Mouse (Mus musculus) liver, postnatal 0 days (tissue): ENCODE data around the gene Glod4. TPM values are rescaled to one million over a fixed set of nuclear protein-coding genes. Genes with fewer than 3 reads are reported as not detected.

Experiments
- ATAC-seq: fragments of 200-750 bp; cut with Nextera tagmentation; 2 replicates; pipeline ENCODE4 v1.8.0; 2017; ENCODE audit warnings: mild to moderate bottlenecking, moderate library complexity
- DNase-seq: peaks from one replicate; pipeline ENCODE4 v3.0.0-alpha.2; 2016
- H3K27ac ChIP-seq: fragments of 300-500 bp; sonication (generic); 2 replicates; pipeline ENCODE4 v1.5.1; 2014; ENCODE audit warnings: antibody characterized with exemption, moderate library complexity, mild to moderate bottlenecking, low read depth
- H3K27me3 ChIP-seq: fragments of 300-500 bp; sonication (generic); 2 replicates; pipeline ENCODE4 v1.6.1; 2014; ENCODE audit warnings: low read length, control low read depth, mixed read lengths; ENCODE audit not compliant: insufficient read depth
- H3K36me3 ChIP-seq: fragments of 300-500 bp; sonication (generic); replicated peaks from 2 replicates; pipeline ENCODE4 v1.6.1; 2014; ENCODE audit warnings: mild to moderate bottlenecking, control low read depth, low read length, moderate library complexity, mixed read lengths; ENCODE audit not compliant: insufficient read depth
- H3K4me1 ChIP-seq: fragments of 300-500 bp; sonication (generic); 2 replicates; pipeline ENCODE4 v1.6.1; 2014; ENCODE audit warnings: antibody characterized with exemption, mild to moderate bottlenecking, control low read depth; ENCODE audit not compliant: insufficient read depth
- H3K4me2 ChIP-seq: fragments of 300-500 bp; sonication (generic); 2 replicates; pipeline ENCODE4 v1.6.1; 2014; ENCODE audit warnings: low read depth, mild to moderate bottlenecking, low read length, moderate library complexity, mixed read lengths
- H3K4me3 ChIP-seq: fragments of 300-500 bp; sonication (generic); 2 replicates; pipeline ENCODE4 v1.5.1; 2014; ENCODE audit warnings: low read depth, low read length
- H3K9ac ChIP-seq: fragments of 300-500 bp; sonication (generic); replicated peaks from 2 replicates; pipeline ENCODE4 v1.6.1; 2014; ENCODE audit warnings: mild to moderate bottlenecking, moderate library complexity
- H3K9me3 ChIP-seq: fragments of 300-500 bp; sonication (generic); 2 replicates; pipeline ENCODE4 v1.6.1; 2016; ENCODE audit warnings: mild to moderate bottlenecking, control low read depth, low read length, mixed read lengths
- CTCF ChIP-seq: sonication (generic); IDR thresholded peaks from 2 replicates; pipeline ENCODE4 v1.5.1; 2016; ENCODE audit warnings: antibody characterized with exemption, low read depth
- EP300 ChIP-seq: IDR thresholded peaks from 2 replicates; pipeline ENCODE4 v1.6.1; 2016; ENCODE audit warnings: antibody characterized with exemption, low read depth, mild to moderate bottlenecking
- WGBS: fragments of 180-500 bp; shearing (Covaris S2); extraction: QIAGEN DNeasy Blood & Tissue Kit; methylation state at CpG from one replicate; pipeline ENCODE4 v1.1.7; 2014; ENCODE audit not compliant: insufficient replicate concordance; 5-methylcytosine and 5-hydroxymethylcytosine counted together
- polyA plus RNA-seq: library from polyadenylated mRNA; unstranded; fragments of >200 nt; fragmentation: Nextera tagmentation; extraction: Ambion mirVana; gene quantifications from 2 replicates; pipeline ENCODE4 v1.2.1, GENCODE M21; 2015

The Glod4 gene
- polyA plus RNA-seq, 1 experiment from 2014 or later = 43.6 TPM

DNA sequence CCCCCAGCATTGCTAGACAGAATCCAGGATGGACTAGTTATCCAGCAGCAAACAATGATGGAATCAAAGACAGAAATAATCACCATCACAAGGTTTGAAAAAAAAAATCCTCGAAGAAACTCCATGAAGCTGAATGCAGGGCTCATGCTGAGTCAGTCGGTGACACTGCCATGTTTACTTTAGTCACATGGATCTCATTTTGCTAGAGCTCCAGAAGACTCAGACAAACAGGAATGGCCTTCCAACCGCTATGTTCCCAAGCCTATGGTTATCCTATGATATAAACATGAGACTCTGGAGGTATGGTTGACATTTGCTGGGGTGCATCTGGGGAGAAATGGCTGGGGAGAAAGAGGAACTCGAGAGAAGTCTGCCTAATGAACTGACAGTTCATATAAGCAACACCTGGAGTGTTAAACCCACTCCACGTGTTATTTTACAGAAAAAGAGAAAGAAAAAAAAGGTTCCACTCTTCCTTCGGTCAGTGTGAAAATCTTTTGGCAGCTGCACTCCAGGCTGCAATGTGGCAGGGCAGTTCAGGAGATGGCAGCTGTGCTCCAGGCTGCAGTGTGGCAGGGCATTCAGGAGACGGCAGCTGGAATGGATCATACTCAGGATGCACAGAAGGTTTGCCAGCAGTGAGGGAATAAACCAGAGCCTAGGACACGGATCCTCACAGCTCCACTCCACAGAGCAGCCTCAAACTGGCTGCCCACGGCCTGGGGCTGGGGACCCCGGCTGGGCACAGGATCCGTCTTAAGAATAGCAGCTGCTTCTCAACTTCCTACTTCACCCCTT lies 169.0 kb downstream of the Glod4 start:
- H3K4me3 ChIP-seq = no peak overlapping the region
- H3K4me1 ChIP-seq = no peaks in the 10 kb centered on the region
- no peak overlapping the region for H3K4me2 ChIP-seq
- H3K27me3 ChIP-seq = no peaks in the 10 kb centered on the region
- no peak for ATAC-seq
- TF ChIP-seq CTCF (no peak), EP300 (no peak)
- no peak for DNase-seq
- no peak overlapping the region for H3K27ac ChIP-seq
- no peak overlapping the region for H3K9ac ChIP-seq
- WGBS = 74% methylated on average over 11 of the region's 11 CpGs
- no peaks in the 10 kb centered on the region for H3K9me3 ChIP-seq
- H3K36me3 ChIP-seq = peaks cover 12% of the 10 kb centered on the region; the same call in 1 of the 2 replicates

Other genes starting within 250 kb of the Glod4 start
- not detected in 2 replicates for gene 1700016K19Rik, start 243.8 kb downstream of the Glod4 start, polyA plus RNA-seq
- gene Rflnb, start 215.9 kb downstream of the Glod4 start, polyA plus RNA-seq = 7.8 and 7.9 TPM in 2 replicates
- gene Vps53, start 64.1 kb downstream of the Glod4 start, polyA plus RNA-seq = 15.4 and 16.2 TPM in 2 replicates
- gene Fam57a, start 64.1 kb downstream of the Glod4 start, polyA plus RNA-seq = 2.3 and 2.5 TPM in 2 replicates
- gene Dbil5, start 26.1 kb downstream of the Glod4 start, polyA plus RNA-seq = 0.73 and 0.86 TPM in 2 replicates
- gene Gemin4, start 26.1 kb downstream of the Glod4 start, polyA plus RNA-seq = 6.8 and 9.5 TPM in 2 replicates
- gene Mrm3, start within 50 bp of the Glod4 start, polyA plus RNA-seq = 13.9 and 14.8 TPM in 2 replicates
- gene Nxn, start 155.4 kb upstream of the Glod4 start, polyA plus RNA-seq = 2.5 and 2.6 TPM in 2 replicates
- gene Timm22, start 163.2 kb upstream of the Glod4 start, polyA plus RNA-seq = 35.0 and 38.4 TPM in 2 replicates